Mouse (Mus musculus): ENCODE measurements around the gene Ddi2.
A peak's percentile ranks its signal among the peaks of the same experiment; 100 is the strongest.

The Ddi2 gene

DNA sequence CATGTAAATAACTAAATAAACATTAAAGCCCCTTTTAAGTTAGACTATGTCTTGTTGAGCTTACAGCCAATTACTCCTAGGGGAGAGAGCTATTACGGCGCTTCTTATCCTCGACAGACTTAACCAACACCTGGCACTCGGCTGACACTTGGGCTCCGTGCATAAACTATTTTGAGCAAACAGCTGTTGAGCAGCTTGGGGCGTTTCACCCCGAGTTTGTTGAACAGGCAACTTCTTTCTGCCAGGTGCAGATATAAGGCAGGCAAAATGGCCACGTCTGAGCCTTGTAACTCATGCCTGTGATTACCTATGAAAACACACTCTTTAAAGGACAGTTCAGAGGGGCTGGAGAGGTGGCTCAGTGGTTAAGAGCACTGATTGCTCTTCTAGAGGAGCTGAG, 14.8 kb upstream of the Ddi2 start:
- DNase-seq: no peak

DNA sequence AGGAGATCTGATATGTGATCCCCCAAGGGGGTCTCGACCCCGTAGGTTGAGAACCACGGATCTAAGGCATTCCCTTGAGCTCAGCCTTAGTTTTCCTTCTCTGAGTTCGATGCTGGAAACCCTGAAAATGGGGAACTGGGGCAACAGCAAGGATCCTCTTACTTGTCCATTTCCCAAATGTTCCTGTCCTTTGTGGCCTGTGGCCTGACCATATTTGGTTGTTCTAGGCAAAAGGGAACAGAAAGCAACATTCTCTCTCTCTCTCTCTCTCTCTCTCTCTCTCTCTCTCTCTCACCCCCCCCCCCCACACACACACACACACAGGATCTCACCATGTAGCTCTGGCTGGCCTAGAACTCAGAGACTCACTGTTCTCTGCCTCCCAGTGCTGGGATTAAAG, 13.6 kb upstream of the Ddi2 start:
- DNase-seq: no peak

DNA sequence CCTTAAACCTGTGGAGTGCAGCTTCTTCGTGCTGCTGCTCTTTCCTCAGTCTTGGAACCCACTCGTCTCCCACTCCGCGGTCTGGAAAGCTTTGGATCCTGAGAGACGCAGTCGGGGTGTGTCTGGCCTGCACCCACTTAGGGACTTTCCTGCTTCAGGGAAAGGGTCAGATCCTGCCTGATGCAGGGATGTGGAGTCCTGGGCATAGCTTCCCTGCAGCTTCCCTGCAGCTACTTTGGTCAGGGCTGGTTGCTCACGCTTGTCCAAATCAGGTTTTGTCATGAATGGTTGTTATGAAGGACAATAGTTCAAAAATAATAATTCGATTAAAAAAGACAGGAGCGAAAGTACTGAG, 12.0 kb upstream of the Ddi2 start:
- no peak for DNase-seq

DNA sequence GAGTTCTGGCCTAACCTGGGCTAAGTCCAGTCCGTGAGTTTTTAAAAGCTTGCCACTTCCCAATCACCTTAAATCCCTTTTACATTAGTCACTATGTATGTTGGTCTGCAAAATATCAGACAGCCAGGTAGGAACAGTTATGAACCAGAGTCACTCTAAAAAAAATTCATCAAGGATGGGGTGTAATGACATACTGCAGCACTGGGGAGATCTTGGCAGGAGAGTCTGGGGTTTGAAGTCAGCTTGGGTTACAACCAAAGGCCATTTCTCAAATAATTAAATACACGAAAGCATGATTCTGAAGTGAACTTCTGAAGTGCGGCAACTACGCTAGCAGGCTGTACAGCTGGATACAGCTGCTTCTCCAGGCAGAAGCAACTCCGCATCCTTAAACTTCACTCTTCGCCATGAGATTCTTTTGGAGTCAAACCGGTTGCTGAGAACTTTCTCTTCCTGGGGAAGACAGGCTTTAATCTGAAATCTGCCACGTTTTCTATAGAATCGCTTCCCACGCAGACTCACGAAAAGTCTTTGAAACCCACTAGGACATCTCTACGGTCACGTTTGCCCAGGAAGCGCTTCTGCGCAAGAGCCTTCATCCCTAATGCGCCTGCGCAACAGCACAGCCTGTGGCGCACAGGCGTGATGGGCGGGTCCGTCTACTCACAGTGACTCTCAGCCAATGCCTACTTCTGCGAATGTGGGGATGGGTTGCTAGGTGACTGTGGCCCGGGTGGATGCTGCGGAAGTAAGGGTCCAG, 11.4 kb upstream of the Ddi2 start:
- peak; percentile 87 for DNase-seq

DNA sequence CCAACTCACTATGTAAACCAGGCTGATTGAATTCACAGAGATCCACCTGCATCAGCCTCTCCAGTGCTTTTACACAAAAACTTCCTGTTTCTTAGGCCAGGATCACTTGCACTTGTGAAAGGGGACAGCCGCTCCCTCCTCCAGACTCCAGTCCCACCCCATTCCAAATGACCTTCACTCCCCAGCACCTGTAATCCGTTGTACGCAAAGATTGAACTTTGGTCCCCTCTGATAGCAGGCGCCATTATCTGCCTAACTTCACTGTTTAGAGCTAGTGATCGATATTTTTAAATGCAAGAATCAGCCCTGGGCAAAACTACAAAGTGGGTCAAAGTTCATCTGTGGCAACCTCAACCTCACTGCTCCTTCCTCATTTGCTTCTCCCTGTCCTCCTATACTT, 8.5 kb upstream of the Ddi2 start:
- no peak for DNase-seq

DNA sequence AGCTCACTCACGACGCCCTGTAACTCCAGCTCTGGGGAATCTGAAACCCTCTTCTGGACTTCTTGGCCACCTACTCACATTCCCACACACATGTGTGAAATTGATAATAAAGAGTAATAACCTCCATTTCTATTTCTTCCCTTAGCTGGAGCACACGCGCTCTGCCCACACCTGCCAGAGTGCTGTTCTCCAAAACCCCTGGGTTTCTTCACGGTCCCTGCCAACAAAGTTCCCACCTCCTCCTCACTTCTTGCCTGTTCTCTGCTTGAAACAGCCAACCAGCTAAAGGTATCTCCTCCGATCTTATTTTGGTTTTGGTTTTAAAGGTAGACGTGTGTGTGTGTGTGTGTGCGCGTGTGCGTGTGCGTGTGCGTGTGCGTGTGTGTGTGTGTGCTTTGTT, 7.2 kb upstream of the Ddi2 start:
- DNase-seq: no peak

DNA sequence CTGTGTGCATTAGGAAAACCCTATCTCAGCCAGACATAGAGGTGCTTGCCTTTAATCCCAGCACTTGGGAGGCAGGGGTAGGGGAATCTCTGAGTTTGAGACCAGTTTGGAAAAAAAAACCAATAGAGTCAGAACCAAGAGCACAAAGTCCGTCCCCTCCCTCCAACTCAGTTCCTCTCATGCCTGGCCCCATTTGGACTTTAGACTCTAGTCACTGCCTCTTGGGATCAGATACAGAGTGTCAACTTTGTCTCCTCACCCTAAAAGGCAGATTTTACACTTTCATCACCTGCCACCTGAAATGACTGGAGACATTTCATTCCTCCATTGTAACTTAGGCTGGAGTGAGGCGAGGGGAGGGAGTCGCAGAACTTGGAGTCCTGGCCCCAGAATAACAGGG, 6.0 kb upstream of the Ddi2 start:
- DNase-seq: no peak

DNA sequence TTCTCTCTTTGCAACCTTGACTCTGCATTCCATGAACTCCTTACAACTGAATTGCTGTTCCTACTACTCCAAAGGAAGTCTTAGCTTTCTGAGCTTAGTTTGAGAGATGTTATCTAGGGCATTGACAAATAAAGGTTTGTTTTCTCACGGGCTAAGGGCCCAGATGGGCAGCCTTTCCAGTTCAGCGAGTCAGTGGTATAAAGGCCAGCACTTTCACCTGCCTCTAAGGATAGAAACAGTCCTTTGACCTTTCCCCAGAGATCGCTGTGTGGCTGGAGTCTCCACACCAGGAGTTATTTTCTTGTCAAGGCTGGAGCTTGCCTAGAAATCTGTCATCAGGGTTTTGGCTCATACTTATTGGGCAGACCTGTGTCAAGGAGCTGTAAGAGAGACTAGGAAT, 2.5 kb upstream of the Ddi2 start:
- DNase-seq: no peak

DNA sequence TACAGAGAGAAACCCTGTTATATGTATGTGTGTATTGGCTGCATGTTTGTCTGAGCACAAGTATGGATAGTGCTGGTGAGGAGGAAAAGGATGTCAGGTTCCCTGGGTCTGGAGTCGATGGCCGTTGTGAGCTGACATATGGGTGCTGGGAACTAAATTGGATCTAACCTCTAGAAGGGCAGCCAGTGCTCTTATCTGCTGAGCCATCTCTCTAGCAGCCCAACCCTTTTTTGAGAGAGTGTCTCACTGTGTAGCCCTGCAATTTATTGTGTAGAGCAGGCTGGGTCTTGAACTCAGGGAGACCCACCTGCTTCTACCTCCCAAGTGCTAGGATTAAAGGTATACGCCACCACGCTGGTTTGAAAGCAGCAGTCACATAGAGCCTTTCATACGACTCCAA, 2.1 kb upstream of the Ddi2 start:
- no peak for DNase-seq

DNA sequence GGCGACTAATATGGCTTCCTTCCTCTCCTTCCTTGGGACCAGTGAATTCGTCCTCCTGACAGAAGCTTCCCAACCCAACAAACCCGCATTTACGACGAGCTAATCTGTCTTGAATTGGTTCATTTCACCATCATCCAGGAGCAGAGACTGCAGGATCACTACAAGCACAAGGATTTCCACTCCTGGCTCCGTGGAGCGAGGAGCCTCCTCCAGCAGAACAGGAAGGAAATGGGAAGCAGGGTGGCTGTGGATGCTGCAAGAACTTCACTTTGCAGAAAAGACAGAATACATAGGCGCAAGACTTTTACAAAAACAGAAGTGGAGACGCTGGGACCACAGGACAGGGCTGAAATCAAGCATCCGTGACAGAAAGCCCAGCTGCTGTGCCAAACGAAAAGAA, 1.4 kb upstream of the Ddi2 start:
- DNase-seq: no peak

DNA sequence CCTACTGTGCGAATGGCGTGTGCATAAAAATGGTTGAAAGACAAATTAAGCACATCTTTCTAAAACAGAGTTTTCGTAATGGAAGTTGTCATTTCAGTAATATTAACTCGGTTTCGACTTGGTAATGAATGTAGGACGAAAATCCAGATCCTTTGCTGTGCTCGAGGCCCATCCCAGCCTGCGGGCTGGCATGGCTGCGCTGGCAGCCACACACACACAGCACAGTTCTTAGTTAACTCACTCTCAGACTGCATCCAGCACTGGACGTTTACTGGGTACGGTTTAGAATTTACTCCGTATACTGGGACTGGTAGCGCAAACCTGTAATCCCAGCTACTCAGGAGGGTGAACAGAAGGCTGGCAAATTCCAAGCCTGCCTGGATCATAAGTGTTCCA, 452 bp upstream of the Ddi2 start:
- DNase-seq: no peak

DNA sequence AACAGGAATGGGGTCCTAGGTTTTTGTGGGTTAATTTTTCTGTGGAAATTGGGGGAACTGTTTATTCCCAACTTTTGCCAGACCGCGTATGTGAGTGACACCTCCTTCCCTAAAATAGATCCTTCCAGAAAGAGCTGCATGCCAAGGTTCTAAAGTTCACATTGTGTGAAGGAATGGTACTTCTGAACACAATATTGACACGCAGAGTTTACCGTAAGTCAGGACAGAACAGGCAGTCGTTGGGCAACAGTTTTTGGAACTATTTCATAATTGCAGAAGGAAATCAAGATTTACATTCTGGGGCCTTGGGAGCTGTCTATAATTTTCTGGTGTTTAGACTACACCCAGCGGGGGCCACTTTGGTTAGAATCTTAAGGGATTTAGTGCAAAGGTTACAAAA, 1.3 kb downstream of the Ddi2 start:
- DNase-seq: no peak

DNA sequence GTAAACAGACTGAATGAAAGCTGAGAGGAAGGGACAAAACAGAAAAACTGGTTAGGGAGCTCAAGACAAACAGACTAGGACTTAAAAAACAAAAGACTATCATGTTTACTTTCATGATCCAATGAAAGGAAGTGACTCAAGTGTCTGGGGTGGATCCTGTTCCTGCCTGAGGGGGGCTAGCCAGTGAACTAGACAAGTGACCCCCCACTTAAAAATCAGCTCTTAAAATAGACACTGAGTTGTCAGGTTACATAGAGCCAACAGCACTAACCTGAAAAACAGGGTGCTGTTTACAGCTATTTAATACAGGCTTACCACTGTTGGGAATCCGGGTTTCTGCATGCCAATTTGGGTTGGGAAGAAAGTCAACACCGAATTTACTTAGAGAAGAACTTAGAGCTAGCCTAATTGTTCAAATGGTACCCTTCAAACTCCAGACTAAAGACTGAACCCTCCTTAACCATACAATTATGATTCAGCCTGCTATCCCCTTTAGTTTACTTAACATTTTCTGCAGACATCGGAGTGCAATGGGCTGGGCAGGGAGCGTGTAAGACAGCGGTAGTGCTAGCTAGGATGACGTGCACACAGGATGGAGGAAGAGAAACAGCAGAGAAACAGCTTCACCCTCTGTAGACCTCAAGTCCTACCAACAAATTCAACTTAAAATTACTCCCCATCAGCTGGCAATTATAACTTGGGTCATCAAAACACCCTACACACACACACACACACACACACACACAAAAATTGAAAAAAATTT, 2.3 kb downstream of the Ddi2 start:
- no peak for DNase-seq

DNA sequence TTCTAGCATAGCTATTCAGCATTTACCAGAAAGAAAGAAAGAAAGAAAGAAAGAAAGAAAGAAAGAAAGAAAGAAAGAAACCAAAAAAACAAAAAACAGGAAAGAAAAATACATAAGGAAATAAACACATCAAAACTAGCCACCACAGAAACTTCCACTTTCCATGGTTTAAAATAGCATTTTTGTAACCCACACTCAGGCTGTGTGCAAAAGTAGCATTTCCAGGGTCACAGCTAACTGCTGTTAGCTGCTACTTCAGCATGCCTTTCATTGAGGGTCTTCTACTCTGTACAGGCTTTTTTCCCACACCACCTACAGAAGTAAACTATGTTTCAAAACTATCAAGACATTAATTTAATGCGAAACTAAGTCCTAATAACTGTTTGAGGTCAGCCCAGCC, 3.9 kb downstream of the Ddi2 start:
- no peak for DNase-seq

DNA sequence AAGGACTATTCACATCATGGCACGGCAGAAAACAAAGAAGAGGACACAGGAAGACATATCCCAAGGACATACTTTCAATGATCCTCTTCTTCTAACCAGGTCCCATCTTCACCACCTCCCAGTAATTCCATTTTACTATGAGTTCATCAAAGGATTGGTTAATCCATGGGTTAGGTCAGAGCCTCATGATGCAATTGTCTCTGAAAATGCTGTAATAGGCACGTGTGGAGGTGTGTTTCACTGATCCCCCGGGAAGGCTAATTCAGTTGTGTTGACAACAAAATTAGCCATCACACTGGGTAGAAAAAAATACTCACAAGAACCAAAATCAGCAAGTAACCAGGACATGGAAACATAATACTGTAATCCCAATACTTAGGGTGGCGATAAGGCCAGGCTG, 5.6 kb downstream of the Ddi2 start:
- no peak for DNase-seq

DNA sequence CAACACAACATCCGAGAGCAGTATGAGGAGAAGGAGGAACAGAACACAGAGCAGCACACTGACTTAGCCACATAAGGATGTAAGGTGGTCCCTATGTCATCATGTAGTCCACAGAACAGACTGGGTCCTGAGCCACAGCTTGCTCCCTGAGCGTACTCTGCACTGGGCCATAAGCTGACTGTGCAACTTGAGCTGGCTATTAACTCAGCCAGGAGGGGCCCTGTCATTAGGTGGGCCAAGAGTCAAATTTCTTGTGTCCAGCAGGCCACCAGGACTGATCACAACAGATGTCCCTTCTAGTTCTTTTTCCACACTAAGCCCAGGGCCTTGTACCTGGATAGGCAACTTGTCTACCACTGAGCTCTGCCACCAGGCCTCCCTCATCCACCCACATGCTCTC, 8.2 kb downstream of the Ddi2 start:
- no peak for DNase-seq

DNA sequence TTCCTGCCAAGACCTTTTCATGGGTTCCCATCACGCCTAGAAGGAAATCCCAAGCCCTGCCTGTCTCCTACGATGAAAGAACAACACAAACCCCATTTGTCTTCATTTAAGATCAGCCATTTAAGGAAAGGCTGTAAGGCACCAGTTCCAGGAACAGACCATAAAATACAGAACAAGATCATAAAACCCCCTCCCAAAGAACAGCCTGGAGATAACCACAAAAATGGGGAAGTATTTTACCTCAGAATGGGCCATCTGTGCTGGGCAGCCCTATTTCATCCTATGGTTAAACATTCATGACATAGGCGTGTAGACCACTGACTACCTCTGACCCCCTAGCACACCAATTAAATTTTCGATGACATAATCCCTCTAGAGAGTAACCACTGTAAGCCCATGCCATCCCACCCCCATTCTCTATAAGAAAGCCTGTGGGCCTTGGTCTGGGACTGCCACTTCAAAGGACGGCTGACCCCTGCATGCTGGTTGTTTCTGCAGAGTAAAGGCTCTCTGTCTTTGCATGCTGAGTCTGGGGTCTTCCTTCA, 9.5 kb downstream of the Ddi2 start:
- no peak for DNase-seq

DNA sequence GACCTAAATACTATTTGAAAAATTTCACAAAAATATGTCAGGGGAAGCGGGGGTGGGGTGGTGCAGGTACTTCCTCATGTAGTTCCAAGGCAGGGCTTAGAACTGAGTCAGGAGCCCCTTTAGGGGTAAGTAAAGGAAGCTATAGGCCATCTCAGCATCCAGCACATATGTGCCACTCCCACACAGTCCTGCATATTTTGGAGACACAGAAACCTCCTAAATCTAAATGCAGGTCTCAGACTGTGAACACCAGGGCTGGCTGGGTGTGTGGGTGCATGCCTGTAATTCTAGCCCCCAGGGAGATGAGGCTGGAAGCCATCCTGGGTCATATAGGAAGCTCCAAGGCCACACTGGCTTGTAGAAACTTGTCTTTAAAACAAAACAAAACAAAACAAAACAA, 12.0 kb downstream of the Ddi2 start:
- no peak for DNase-seq

DNA sequence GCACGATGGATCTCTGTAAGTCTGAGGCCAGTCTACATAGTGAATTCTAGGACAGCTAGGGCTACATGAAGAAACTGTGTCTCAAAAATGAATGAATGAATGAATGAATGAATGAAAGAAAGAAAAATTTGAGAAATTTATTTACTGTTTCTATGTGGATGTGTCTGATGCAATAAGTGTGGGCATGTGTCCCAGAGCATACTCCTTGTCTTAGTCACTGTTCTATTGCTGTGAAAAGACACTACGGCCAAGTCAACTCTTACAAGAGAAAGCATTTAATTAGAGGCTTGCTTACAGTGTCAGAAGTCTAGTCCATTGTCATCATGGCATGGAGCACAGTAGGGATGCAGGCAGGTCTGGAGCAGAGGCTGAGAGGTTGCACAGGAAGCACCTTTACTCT, 14.2 kb downstream of the Ddi2 start:
- no peak for DNase-seq

DNA sequence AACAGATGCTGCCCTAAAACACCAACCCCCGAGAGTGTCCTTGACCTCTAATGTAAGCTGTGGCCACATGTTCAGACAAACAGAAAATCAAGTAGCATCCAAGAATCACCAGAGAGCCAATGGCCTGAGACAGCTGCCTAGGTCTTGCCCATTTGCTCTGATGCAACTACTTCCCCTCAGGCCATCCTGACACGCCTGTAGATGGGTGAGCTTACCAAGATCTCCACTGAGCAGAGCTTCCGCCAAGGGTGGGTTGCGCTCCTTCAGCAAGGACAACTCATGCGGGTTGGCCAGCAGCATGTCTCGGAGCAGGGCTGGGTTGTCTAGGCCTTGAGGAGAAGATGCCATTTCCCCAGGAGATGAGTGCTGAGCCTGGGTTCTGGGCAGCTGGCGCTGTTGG, 15.2 kb downstream of the Ddi2 start:
- DNase-seq: no peak

DNA sequence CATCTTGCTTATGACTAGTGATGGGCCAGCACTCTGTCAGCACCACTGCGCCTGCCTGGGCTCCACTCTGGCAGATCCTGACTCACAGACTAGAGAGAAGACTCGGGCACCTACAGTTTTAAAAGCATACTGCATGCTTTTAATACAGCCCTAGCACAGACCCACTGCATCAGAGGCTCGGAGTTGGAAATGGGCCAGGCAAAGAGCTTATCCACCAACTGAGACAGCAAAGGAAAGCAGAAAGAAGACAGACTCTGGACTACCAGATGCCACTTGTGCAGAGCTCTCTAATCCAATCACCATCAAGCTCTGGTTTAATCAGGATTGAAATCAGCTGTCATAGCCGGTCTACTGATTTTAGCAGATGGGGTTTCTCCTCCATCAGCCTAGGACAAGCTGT, 17.9 kb downstream of the Ddi2 start:
- no peak for DNase-seq

DNA sequence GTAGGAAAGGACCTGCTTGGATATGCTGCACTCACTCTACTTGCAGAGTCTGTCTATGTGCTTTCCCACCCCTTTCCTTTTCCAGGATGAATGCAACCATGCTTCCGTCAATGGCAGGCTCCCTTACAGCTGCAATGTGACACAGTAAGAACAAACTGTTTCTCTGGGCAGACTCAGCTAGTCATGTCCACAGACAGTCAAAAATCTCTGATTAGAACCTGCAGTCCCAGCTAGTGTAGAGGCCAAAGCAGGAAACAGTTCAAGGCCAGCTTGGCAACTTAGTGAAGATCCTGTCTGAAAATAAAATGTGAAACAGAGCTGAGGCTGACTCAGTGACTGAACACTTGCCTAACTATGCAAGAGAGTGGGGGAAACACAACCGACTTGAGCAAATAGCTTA, 18.6 kb downstream of the Ddi2 start:
- no peak for DNase-seq

DNA sequence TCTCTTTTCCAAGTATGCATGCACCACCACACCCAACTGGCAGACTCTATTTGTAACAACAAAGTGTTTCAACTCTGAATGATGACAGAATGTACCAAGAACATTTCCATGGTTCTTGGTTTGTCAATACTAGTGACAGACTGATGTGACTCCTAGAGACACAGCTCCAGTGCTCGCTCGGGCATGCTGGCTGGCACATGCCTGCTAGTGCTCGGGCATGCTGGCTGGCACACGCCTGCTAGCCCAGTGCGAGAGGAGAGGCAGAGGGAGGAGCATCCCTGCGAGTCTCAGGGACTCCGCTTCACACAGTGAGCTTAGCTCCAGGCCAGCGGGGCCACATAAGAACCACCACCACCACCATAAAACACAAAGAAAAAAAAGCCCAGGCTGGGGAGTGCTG, 28.5 kb downstream of the Ddi2 start:
- no peak for DNase-seq

DNA sequence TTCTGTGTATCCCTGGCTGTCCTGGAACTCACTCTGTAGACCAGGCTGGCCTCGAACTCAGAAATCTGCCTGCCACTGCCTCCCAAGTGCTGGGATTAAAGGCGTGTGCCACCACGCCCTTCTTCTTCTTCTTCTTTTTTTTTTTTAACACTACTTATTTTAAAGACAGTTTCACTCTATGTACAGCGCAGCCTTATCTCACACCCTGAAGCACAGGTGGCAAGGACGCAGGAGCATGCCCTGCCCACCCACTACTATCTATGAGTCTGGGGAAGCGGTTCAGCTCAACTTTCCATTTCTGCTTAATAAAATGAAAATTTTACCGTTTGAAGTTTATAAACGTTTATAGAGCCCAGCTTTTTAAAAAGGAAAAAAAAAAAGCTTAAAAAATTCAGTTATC, 34.7 kb downstream of the Ddi2 start:
- no peak for DNase-seq

DNA sequence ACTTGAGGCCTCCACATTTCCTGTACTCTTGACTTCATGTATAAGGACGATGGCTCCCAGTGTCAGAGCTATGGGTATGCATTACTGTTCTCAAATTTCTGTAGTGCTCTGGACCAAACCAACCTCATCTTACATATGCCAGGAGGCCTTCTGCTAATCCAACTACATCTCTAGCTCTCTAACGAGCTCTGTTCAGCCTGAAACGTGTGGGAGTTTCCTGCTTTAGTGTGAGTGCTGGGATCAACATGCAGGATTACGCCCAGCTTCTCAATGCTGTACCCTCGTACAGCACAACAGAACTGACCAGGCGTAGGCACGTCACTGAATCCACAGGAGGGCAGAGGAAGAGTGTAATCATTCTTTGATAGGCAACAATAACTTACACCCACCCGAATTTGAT, 36.7 kb downstream of the Ddi2 start:
- DNase-seq: no peak

All from cerebellum, adult 8-10 months (tissue).